Mouse (Mus musculus): ENCODE measurements around the gene Omd.

Gene Omd

GRCm38 (mm10) chr13:49608589-49609322, 26.5 kb downstream of the Omd start:
- no peak for DNase-seq (ENCODE audit: low spot score in 2 of 2)

- DNase-seq (ENCODE audit: low spot score in 2 of 2), result no peak
These were observed 34.8 kb downstream of the Omd start for GRCm38 (mm10) chr13:49617021-49617420.

GRCm38 (mm10) chr13:49618365-49618764, 36.1 kb downstream of the Omd start:
- no peak for DNase-seq (ENCODE audit: low spot score in 2 of 2)

GRCm38 (mm10) chr13:49623216-49623615, 41.0 kb downstream of the Omd start:
- no peak for DNase-seq (ENCODE audit: low spot score in 2 of 2)

GRCm38 (mm10) chr13:49628167-49628566, 45.9 kb downstream of the Omd start:
- DNase-seq (ENCODE audit: low spot score in 2 of 2), result no peak

- no peak for DNase-seq (ENCODE audit: low spot score in 2 of 2)
These were observed 46.8 kb downstream of the Omd start for GRCm38 (mm10) chr13:49629076-49629475.

GRCm38 (mm10) chr13:49639965-49640364, 57.7 kb downstream of the Omd start:
- DNase-seq (ENCODE audit: low spot score in 2 of 2), result no peak

Measured in spleen, postnatal 14 days (tissue).